Mouse (Mus musculus): ENCODE data around the gene Acvr1. TPM values are rescaled to one million over a fixed set of nuclear protein-coding genes. Genes with fewer than 3 reads are reported as not detected.

Gene Acvr1
- polyA plus RNA-seq, 1 experiment from 2014 or later = 10.5 TPM

GRCm38 (mm10) chr2:58476956-58477715 is 89.8 kb downstream of the Acvr1 start:
- Histone ChIP-seq H3K9me3 (ENCODE audit: control insufficient read depth, low read depth, low read length) (no peaks in the 10 kb centered on the region), H3K4me2 (replicated peaks; ENCODE audit: low read depth, low read length) (no peak overlapping the region), H3K36me3 (ENCODE audit: control insufficient read depth, insufficient read depth, low read length) (peaks cover 4% of the 10 kb centered on the region; the same call in 1 of the 2 replicates), H3K4me3 (ENCODE audit: low read depth, low read length) (no peak overlapping the region), H3K9ac (replicated peaks; ENCODE audit: low read depth, low read length) (no peak overlapping the region), H3K27ac (ENCODE audit: low read length) (no peak overlapping the region), H3K27me3 (ENCODE audit: control insufficient read depth, insufficient read depth, low read length) (no peaks in the 10 kb centered on the region), H3K4me1 (ENCODE audit: control insufficient read depth, insufficient read depth, low read length) (no peaks in the 10 kb centered on the region)
- 65% methylated on average over 12 of the region's 12 CpGs for WGBS
- ATAC-seq (ENCODE audit: insufficient number of reproducible peaks, insufficient read depth, low FRiP score, low read depth) = no peak

GRCm38 (mm10) chr2:58475578-58475977 is 91.4 kb downstream of the Acvr1 start:
- no peaks in the 10 kb centered on the region for H3K27me3 ChIP-seq (ENCODE audit: control insufficient read depth, insufficient read depth, low read length)
- H3K27ac ChIP-seq (ENCODE audit: low read length) = no peak overlapping the region
- WGBS = 89% methylated on average over 8 of the region's 8 CpGs
- no peaks in the 10 kb centered on the region for H3K9me3 ChIP-seq (ENCODE audit: control insufficient read depth, low read depth, low read length)
- H3K4me3 ChIP-seq (ENCODE audit: low read depth, low read length) = no peak overlapping the region
- no peaks in the 10 kb centered on the region for H3K4me1 ChIP-seq (ENCODE audit: control insufficient read depth, insufficient read depth, low read length)
- ATAC-seq (ENCODE audit: insufficient number of reproducible peaks, insufficient read depth, low FRiP score, low read depth) = no peak
- no peak overlapping the region for H3K9ac ChIP-seq (replicated peaks; ENCODE audit: low read depth, low read length)
- no peak overlapping the region for H3K4me2 ChIP-seq (replicated peaks; ENCODE audit: low read depth, low read length)
- H3K36me3 ChIP-seq (ENCODE audit: control insufficient read depth, insufficient read depth, low read length) = peaks cover 4% of the 10 kb centered on the region; the same call in 1 of the 2 replicates

- Histone ChIP-seq H3K27me3 (ENCODE audit: control insufficient read depth, insufficient read depth, low read length) (no peaks in the 10 kb centered on the region), H3K36me3 (ENCODE audit: control insufficient read depth, insufficient read depth, low read length) (peaks cover 38% of the 10 kb centered on the region), H3K9me3 (ENCODE audit: control insufficient read depth, low read depth, low read length) (no peaks in the 10 kb centered on the region; the same call in 1 of the 2 replicates), H3K27ac (ENCODE audit: low read length) (no peak overlapping the region), H3K4me2 (replicated peaks; ENCODE audit: low read depth, low read length) (no peak overlapping the region), H3K4me1 (ENCODE audit: control insufficient read depth, insufficient read depth, low read length) (no peaks in the 10 kb centered on the region), H3K4me3 (ENCODE audit: low read depth, low read length) (no peak overlapping the region), H3K9ac (replicated peaks; ENCODE audit: low read depth, low read length) (no peak overlapping the region)
- 91% methylated on average over 7 of the region's 7 CpGs for WGBS
- no peak for ATAC-seq (ENCODE audit: insufficient number of reproducible peaks, insufficient read depth, low FRiP score, low read depth)
These were observed 96.7 kb downstream of the Acvr1 start for GRCm38 (mm10) chr2:58470290-58470689.

- Histone ChIP-seq H3K9me3 (ENCODE audit: control insufficient read depth, low read depth, low read length) (no peaks in the 10 kb centered on the region; the same call in 1 of the 2 replicates), H3K4me2 (replicated peaks; ENCODE audit: low read depth, low read length) (no peak within 1 kb of the TSS), H3K4me3 (ENCODE audit: low read depth, low read length) (no peak within 1 kb of the TSS), H3K27ac (ENCODE audit: low read length) (no peak within 1 kb of the TSS), H3K36me3 (ENCODE audit: control insufficient read depth, insufficient read depth, low read length) (peaks cover 42% of the 10 kb centered on the region), H3K4me1 (ENCODE audit: control insufficient read depth, insufficient read depth, low read length) (no peaks in the 10 kb centered on the region), H3K9ac (replicated peaks; ENCODE audit: low read depth, low read length) (no peak within 1 kb of the TSS), H3K27me3 (ENCODE audit: control insufficient read depth, insufficient read depth, low read length) (no peaks in the 10 kb centered on the region)
- no peak for ATAC-seq (ENCODE audit: insufficient number of reproducible peaks, insufficient read depth, low FRiP score, low read depth)
- WGBS = 86% methylated on average over 7 of the region's 7 CpGs
These were observed 97.1 kb downstream of the Acvr1 start, which contains the start of gene Gm17409 for GRCm38 (mm10) chr2:58469816-58470215. Gene Gm17409, plus strand, starts transcription at chr2:58470116.

- 89% methylated on average over 14 of the region's 14 CpGs for WGBS
- ATAC-seq (ENCODE audit: insufficient number of reproducible peaks, insufficient read depth, low FRiP score, low read depth) = no peak
- Histone ChIP-seq H3K9ac (replicated peaks; ENCODE audit: low read depth, low read length) (no peak overlapping the region), H3K4me3 (ENCODE audit: low read depth, low read length) (no peak overlapping the region), H3K27ac (ENCODE audit: low read length) (no peak overlapping the region), H3K36me3 (ENCODE audit: control insufficient read depth, insufficient read depth, low read length) (peaks cover 18% of the 10 kb centered on the region), H3K9me3 (ENCODE audit: control insufficient read depth, low read depth, low read length) (no peaks in the 10 kb centered on the region), H3K4me1 (ENCODE audit: control insufficient read depth, insufficient read depth, low read length) (no peaks in the 10 kb centered on the region), H3K4me2 (replicated peaks; ENCODE audit: low read depth, low read length) (no peak overlapping the region), H3K27me3 (ENCODE audit: control insufficient read depth, insufficient read depth, low read length) (no peaks in the 10 kb centered on the region)
These were observed 108.1 kb downstream of the Acvr1 start for GRCm38 (mm10) chr2:58458820-58459371.

GRCm38 (mm10) chr2:58457488-58457865 is 109.5 kb downstream of the Acvr1 start:
- Histone ChIP-seq H3K27ac (ENCODE audit: low read length) (no peak overlapping the region), H3K9me3 (ENCODE audit: control insufficient read depth, low read depth, low read length) (no peaks in the 10 kb centered on the region), H3K27me3 (ENCODE audit: control insufficient read depth, insufficient read depth, low read length) (no peaks in the 10 kb centered on the region), H3K9ac (replicated peaks; ENCODE audit: low read depth, low read length) (no peak overlapping the region), H3K36me3 (ENCODE audit: control insufficient read depth, insufficient read depth, low read length) (peaks cover 10% of the 10 kb centered on the region), H3K4me2 (replicated peaks; ENCODE audit: low read depth, low read length) (no peak overlapping the region), H3K4me1 (ENCODE audit: control insufficient read depth, insufficient read depth, low read length) (no peaks in the 10 kb centered on the region), H3K4me3 (ENCODE audit: low read depth, low read length) (no peak overlapping the region)
- ATAC-seq (ENCODE audit: insufficient number of reproducible peaks, insufficient read depth, low FRiP score, low read depth) = no peak
- 92% methylated on average over 5 of the region's 5 CpGs for WGBS

- H3K27ac ChIP-seq (ENCODE audit: low read length) = no peak overlapping the region
- H3K9ac ChIP-seq (replicated peaks; ENCODE audit: low read depth, low read length) = no peak overlapping the region
- ATAC-seq (ENCODE audit: insufficient number of reproducible peaks, insufficient read depth, low FRiP score, low read depth) = no peak
- WGBS = 91% methylated on average over 8 of the region's 8 CpGs
- H3K4me2 ChIP-seq (replicated peaks; ENCODE audit: low read depth, low read length) = no peak overlapping the region
- H3K9me3 ChIP-seq (ENCODE audit: control insufficient read depth, low read depth, low read length) = no peaks in the 10 kb centered on the region
- H3K27me3 ChIP-seq (ENCODE audit: control insufficient read depth, insufficient read depth, low read length) = no peaks in the 10 kb centered on the region
- peaks cover 9% of the 10 kb centered on the region for H3K36me3 ChIP-seq (ENCODE audit: control insufficient read depth, insufficient read depth, low read length)
- no peak overlapping the region for H3K4me3 ChIP-seq (ENCODE audit: low read depth, low read length)
- no peaks in the 10 kb centered on the region for H3K4me1 ChIP-seq (ENCODE audit: control insufficient read depth, insufficient read depth, low read length)
These were observed 110.0 kb downstream of the Acvr1 start for GRCm38 (mm10) chr2:58456843-58457487.

- Histone ChIP-seq H3K27me3 (ENCODE audit: control insufficient read depth, insufficient read depth, low read length) (no peaks in the 10 kb centered on the region), H3K36me3 (ENCODE audit: control insufficient read depth, insufficient read depth, low read length) (peaks cover 9% of the 10 kb centered on the region), H3K4me3 (ENCODE audit: low read depth, low read length) (no peak overlapping the region), H3K9ac (replicated peaks; ENCODE audit: low read depth, low read length) (no peak overlapping the region), H3K4me1 (ENCODE audit: control insufficient read depth, insufficient read depth, low read length) (no peaks in the 10 kb centered on the region), H3K4me2 (replicated peaks; ENCODE audit: low read depth, low read length) (no peak overlapping the region), H3K9me3 (ENCODE audit: control insufficient read depth, low read depth, low read length) (no peaks in the 10 kb centered on the region), H3K27ac (ENCODE audit: low read length) (no peak overlapping the region)
- ATAC-seq (ENCODE audit: insufficient number of reproducible peaks, insufficient read depth, low FRiP score, low read depth) = no peak
- WGBS = 94% methylated on average over 16 of the region's 16 CpGs
These were observed 112.7 kb downstream of the Acvr1 start for GRCm38 (mm10) chr2:58454095-58454865.
